Mouse (Mus musculus) left cerebral cortex, adult 2 months (tissue): ENCODE measurements around the gene Ube2j2. TPM values are rescaled to one million over a fixed set of nuclear protein-coding genes. Genes with fewer than 3 reads are reported as not detected.

ENCODE experiments used
- DNase-seq, 2 experiments: peaks; one replicate each; pipeline ENCODE4 v3.0.0; 2021 to 2022; ENCODE audit warnings: low spot score in 2 of 2, mixed read lengths in 1 of 2; ENCODE audit errors: extremely low spot score in 1 of 2
- H3K27ac ChIP-seq: fragments of 200-600 bp; 2 replicates; pipeline ENCODE4 v1.8.1; 2022
- H3K4me3 ChIP-seq: fragments of 200-600 bp; 2 replicates; pipeline ENCODE4 v1.8.1; 2022
- CTCF ChIP-seq: fragments of 200-600 bp; IDR thresholded peaks from 2 replicates; pipeline ENCODE4 v1.8.1; 2022; ENCODE audit warnings: antibody characterized with exemption, mild to moderate bottlenecking, moderate library complexity
- intact Hi-C: fragments of 180-260 bp; cut with DNase I; formaldehyde crosslinking; loops from one replicate; pipeline ENCODE4 v1.15.1; 2025
- long read RNA-seq, 2 experiments: library from polyadenylated mRNA; stranded (forward); transcript quantifications; one replicate each; pipeline ENCODE4 v2.0.0; 2021; ENCODE audit warnings: borderline mapping rate in 2 of 2
- total RNA-seq, 2 experiments: library from RNA; stranded (reverse); gene quantifications; 2 replicates each; pipeline ENCODE4 v1.2.3; 2021

Gene Ube2j2
- total RNA-seq, result 10 to 100 TPM; 70.3 to 80.5 TPM
- long read RNA-seq, experiment 1, transcript Ube2j2-205 (8 exons, 1,434 nt), result minor isoform, 10 of 62 reads
- long read RNA-seq, experiment 1, transcript Ube2j2-213 (7 exons, 3,339 nt), result minor isoform, 10 of 62 reads
- long read RNA-seq, experiment 1, transcript Ube2j2-201 (8 exons, 3,483 nt), result major isoform, 23 of 62 reads
- long read RNA-seq, experiment 1, partial matches to known transcripts, result 1 of 62 reads
- long read RNA-seq, experiment 1, other reads (novel, unspliced or antisense), result 14 of 62 reads
- long read RNA-seq, experiment 2, transcript Ube2j2-201 (8 exons, 3,483 nt), result major isoform, 13 of 32 reads
- long read RNA-seq, experiment 2, partial matches to known transcripts, result 0 of 32 reads
- long read RNA-seq, experiment 2, other reads (novel, unspliced or antisense), result 12 of 32 reads

GRCm38 (mm10) chr4:155943534-155944249, at the start of gene Ube2j2:
TSS of gene Ube2j2 (plus strand) at chr4:155943831.
- H3K4me3 ChIP-seq, result peak within 1 kb of the TSS; percentile 68
- peak within 1 kb of the TSS; percentile 91 for H3K27ac ChIP-seq
- intact Hi-C loops, result loop anchor here (2.0 kb wide), 3 partner anchors 51 to 113 kb away; partner anchors contain the start of genes Aurkaip1, Cptp and Ints11
- TF ChIP-seq CTCF, result no peak; the same call in 1 of the 2 replicates
- peak; percentile 96 to 99 for DNase-seq

- Histone ChIP-seq H3K4me3 (peak overlapping the region; percentile 100), H3K27ac (peak overlapping the region; percentile 93)
- no peak; the same call in 1 of the 2 replicates for TF ChIP-seq CTCF
- intact Hi-C loops, result loop anchor here (5.0 kb wide), 1 partner anchor 98 kb away; the partner anchor contains the start of genes B3galt6 and Sdf4
- DNase-seq, result peak; percentile 80 to 83
Observed at GRCm38 (mm10) chr4:155894311-155894881, 49.2 kb upstream of the Ube2j2 start.

- Histone ChIP-seq H3K27ac (peak overlapping the region; percentile 93), H3K4me3 (peak overlapping the region; percentile 100)
- intact Hi-C loops, result no loop called here
- no peak for TF ChIP-seq CTCF
- DNase-seq, result peak; percentile 71
Observed at GRCm38 (mm10) chr4:155895216-155895615, 48.4 kb upstream of the Ube2j2 start.

GRCm38 (mm10) chr4:155895826-155896225, 47.8 kb upstream of the Ube2j2 start:
- intact Hi-C loops, result no loop called here
- TF ChIP-seq CTCF, result no peak
- DNase-seq, result peak in 1 of 2 experiments; percentile 9
- peak overlapping the region; percentile 100 for H3K4me3 ChIP-seq
- H3K27ac ChIP-seq, result peak overlapping the region; percentile 93

GRCm38 (mm10) chr4:155896461-155896860, 47.2 kb upstream of the Ube2j2 start:
- intact Hi-C loops, result no loop called here
- Histone ChIP-seq H3K27ac (no peak overlapping the region), H3K4me3 (no peak overlapping the region)
- peak in 1 of 2 experiments; percentile 7 for DNase-seq
- TF ChIP-seq CTCF, result no peak

GRCm38 (mm10) chr4:155898318-155898717, 45.3 kb upstream of the Ube2j2 start:
- no peak for DNase-seq

GRCm38 (mm10) chr4:155899355-155899754, 44.3 kb upstream of the Ube2j2 start:
- intact Hi-C loops, result no loop called here
- no peak for TF ChIP-seq CTCF
- peak in 1 of 2 experiments; percentile 8 for DNase-seq
- H3K27ac ChIP-seq, result no peak overlapping the region
- H3K4me3 ChIP-seq, result no peak overlapping the region

More at GRCm38 (mm10) chr4:155898318-155898717, 45.3 kb upstream of the Ube2j2 start:
- TF ChIP-seq CTCF, result no peak; the same call in 1 of the 2 replicates
- H3K4me3 ChIP-seq, result no peak overlapping the region
- intact Hi-C loops, result no loop called here
- H3K27ac ChIP-seq, result no peak overlapping the region

GRCm38 (mm10) chr4:155901205-155901604, 42.4 kb upstream of the Ube2j2 start:
- intact Hi-C loops, result no loop called here

GRCm38 (mm10) chr4:155903246-155903645, 40.4 kb upstream of the Ube2j2 start:
- intact Hi-C loops, result no loop called here
- no peak overlapping the region for H3K27ac ChIP-seq
- no peak for TF ChIP-seq CTCF
- DNase-seq, result peak in 1 of 2 experiments; percentile 8
- no peak overlapping the region for H3K4me3 ChIP-seq

More at GRCm38 (mm10) chr4:155901205-155901604, 42.4 kb upstream of the Ube2j2 start:
- Histone ChIP-seq H3K27ac (no peak overlapping the region; the same call in 1 of the 2 replicates), H3K4me3 (no peak overlapping the region)
- TF ChIP-seq CTCF, result no peak
- DNase-seq, result peak in 1 of 2 experiments; percentile 42

GRCm38 (mm10) chr4:155904318-155905102, 39.1 kb upstream of the Ube2j2 start:
- Histone ChIP-seq H3K4me3 (no peak overlapping the region), H3K27ac (no peak overlapping the region)
- intact Hi-C loops, result no loop called here
- TF ChIP-seq CTCF, result peak; percentile 11
- DNase-seq, result peak; percentile 10

GRCm38 (mm10) chr4:155905634-155906033, 38.0 kb upstream of the Ube2j2 start:
- intact Hi-C loops, result no loop called here
- DNase-seq, result peak in 1 of 2 experiments; percentile 8
- TF ChIP-seq CTCF, result no peak
- Histone ChIP-seq H3K4me3 (no peak overlapping the region), H3K27ac (no peak overlapping the region)
